Mouse (Mus musculus): ENCODE results near the gene Cbx4. TPM values are rescaled to one million over a fixed set of nuclear protein-coding genes. Genes with fewer than 3 reads are reported as not detected.

Cbx4 gene
- polyA plus RNA-seq, 1 experiment from 2014 or later: 13.3 TPM

GRCm38 (mm10) chr11:119059256-119059655 lies 26.8 kb downstream of the Cbx4 start:
- no peak overlapping the region for H3K4me3 ChIP-seq
- H3K4me1 ChIP-seq: peaks cover 48% of the 10 kb centered on the region
- 0 out of 2 replicates have a peak overlapping the region, but pooled peaks have one; percentile 11 for H3K9ac ChIP-seq
- 14% methylated on average over 3 of the region's 3 CpGs for WGBS
- peaks cover 72% of the 10 kb centered on the region for H3K27me3 ChIP-seq
- H3K9me3 ChIP-seq: no peaks in the 10 kb centered on the region
- ATAC-seq (ENCODE audit: borderline replicate concordance, extremely low read depth, low FRiP score, low TSS enrichment): no peak
- peak overlapping the region; percentile 99 for H3K4me2 ChIP-seq
- no peak overlapping the region for H3K27ac ChIP-seq
- no peaks in the 10 kb centered on the region for H3K36me3 ChIP-seq

- peak; percentile 46 for ATAC-seq (ENCODE audit: borderline replicate concordance, extremely low read depth, low FRiP score, low TSS enrichment)
These were observed 27.7 kb downstream of the Cbx4 start for GRCm38 (mm10) chr11:119058041-119058995.

DNA sequence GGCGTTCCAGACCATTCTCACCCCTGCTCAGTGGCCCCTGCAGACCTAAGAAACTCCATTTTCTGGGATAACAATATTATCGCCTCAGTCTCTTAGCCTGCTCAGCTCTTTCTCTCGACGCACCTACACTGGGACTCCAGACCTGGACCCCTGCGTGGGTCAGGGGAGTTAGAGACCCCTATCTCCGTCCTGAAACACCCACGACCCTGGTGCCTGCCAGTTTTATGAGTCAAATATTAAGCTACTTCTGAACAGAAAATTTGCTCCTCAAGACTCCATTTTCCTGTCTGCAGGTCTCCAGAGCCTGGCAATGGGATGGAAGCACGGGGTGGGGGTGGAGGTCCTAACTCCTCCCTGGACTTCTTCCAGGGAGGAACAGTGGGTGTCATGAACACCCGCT lies 28.7 kb downstream of the Cbx4 start:
- H3K36me3 ChIP-seq: no peaks in the 10 kb centered on the region
- H3K9ac ChIP-seq: peak overlapping the region; percentile 64; the same call in 1 of the 2 replicates
- peak overlapping the region; percentile 99 for H3K4me2 ChIP-seq
- H3K4me1 ChIP-seq: peaks cover 66% of the 10 kb centered on the region
- WGBS: 4% methylated on average over 9 of the region's 9 CpGs
- H3K27me3 ChIP-seq: peaks cover 89% of the 10 kb centered on the region
- H3K4me3 ChIP-seq: peak overlapping the region; percentile 57
- H3K27ac ChIP-seq: no peak overlapping the region
- ATAC-seq (ENCODE audit: borderline replicate concordance, extremely low read depth, low FRiP score, low TSS enrichment): no peak
- no peaks in the 10 kb centered on the region for H3K9me3 ChIP-seq

More at GRCm38 (mm10) chr11:119058041-119058995, 27.7 kb downstream of the Cbx4 start:
- Histone ChIP-seq H3K27me3 (peaks cover 80% of the 10 kb centered on the region), H3K9me3 (no peaks in the 10 kb centered on the region), H3K9ac (peak overlapping the region; percentile 16; the same call in 1 of the 2 replicates), H3K27ac (peak overlapping the region; percentile 78), H3K4me2 (peak overlapping the region; percentile 99), H3K4me3 (peak overlapping the region; percentile 27), H3K4me1 (peaks cover 57% of the 10 kb centered on the region), H3K36me3 (no peaks in the 10 kb centered on the region)
- 2% methylated on average over 58 of the region's 58 CpGs for WGBS

DNA sequence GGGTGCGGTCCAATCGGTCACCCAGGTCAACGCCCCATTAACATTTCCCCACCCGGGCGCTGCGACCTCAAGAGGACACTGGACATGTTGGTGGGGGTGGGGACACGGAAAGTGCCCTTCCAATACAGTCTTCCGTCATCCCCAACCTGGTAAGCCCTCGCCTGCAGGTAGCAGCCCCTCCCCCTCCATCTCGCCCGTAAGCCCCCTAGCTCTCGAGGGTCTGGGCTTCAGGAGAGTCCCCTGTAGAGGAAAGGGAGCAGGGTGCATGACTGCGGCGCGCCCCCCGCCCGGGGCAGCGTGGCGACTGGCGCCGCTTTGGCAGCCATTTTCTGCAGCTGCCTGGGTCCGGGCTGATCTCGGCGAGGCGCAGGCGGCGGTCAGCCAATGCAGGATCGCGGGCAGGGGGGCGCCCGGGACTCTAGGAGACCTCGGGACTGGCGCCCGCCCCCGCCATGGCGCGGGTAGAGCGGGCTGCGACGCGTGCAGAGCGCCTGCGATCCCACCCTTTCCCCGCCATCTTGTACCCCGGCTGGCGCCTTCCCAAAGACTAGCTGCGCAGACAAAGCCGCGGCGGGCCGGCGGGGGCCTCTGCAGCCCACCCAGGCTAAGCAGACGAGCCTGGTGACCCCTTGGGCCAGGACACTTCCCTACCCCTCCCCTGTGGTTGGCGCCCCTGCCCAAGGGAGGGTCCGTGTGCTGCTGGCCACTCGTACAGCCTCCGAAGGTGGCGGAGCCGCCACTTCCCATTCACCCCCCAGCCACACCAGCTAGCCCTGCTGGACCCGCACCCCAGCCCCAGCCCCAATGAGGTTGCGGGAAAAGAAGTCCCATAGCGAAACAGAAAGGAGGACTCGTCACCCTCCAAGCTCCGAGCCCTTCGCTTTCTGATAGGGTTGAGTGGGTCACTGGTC lies 29.5 kb downstream of the Cbx4 start:
- H3K4me3 ChIP-seq: peak overlapping the region; percentile 57
- ATAC-seq (ENCODE audit: borderline replicate concordance, extremely low read depth, low FRiP score, low TSS enrichment): no peak
- peak overlapping the region; percentile 64 for H3K9ac ChIP-seq
- H3K4me2 ChIP-seq: peak overlapping the region; percentile 99
- under 1% methylated on average over 65 of the region's 65 CpGs for WGBS
- no peaks in the 10 kb centered on the region for H3K36me3 ChIP-seq
- H3K4me1 ChIP-seq: peaks cover 70% of the 10 kb centered on the region
- peaks cover 91% of the 10 kb centered on the region for H3K27me3 ChIP-seq
- no peaks in the 10 kb centered on the region for H3K9me3 ChIP-seq
- peak overlapping the region; percentile 49 for H3K27ac ChIP-seq

DNA sequence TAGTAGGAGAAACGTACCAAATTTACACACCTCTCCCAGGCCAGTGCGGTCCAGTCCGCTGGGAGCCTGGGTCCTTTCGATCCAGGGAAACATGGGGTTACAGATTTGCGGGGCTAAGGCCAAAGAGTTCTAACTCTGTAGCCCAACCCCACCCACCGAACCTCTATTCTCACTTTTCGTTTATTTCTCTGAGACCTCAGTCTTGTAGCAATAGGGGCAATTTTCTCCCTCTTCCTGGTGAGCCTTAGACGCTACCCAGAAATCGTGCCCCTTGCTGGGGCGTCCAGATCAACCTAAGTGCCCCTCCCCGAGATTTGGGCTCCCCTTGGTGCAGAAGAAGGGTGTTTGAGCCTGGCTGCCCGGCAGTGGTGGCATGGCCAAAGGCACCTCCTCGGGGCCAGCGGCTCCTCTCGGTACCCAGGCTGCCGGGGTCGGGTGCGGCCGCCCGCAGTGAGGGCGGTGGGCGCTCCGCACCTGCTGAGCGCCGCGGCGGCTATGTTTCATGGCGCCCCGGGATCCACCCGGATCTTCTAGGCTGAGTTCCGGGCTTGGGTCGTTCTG lies 30.4 kb downstream of the Cbx4 start:
- peaks cover 70% of the 10 kb centered on the region for H3K4me1 ChIP-seq
- H3K4me3 ChIP-seq: peak overlapping the region; percentile 57
- peak overlapping the region; percentile 99 for H3K4me2 ChIP-seq
- H3K27ac ChIP-seq: no peak overlapping the region
- H3K9me3 ChIP-seq: no peaks in the 10 kb centered on the region
- no peaks in the 10 kb centered on the region for H3K36me3 ChIP-seq
- H3K27me3 ChIP-seq: peaks cover 91% of the 10 kb centered on the region
- ATAC-seq (ENCODE audit: borderline replicate concordance, extremely low read depth, low FRiP score, low TSS enrichment): no peak
- H3K9ac ChIP-seq: peak overlapping the region; percentile 40
- 2% methylated on average over 32 of the region's 32 CpGs for WGBS

GRCm38 (mm10) chr11:119054351-119055345 lies 31.4 kb downstream of the Cbx4 start:
- 2% methylated on average over 47 of the region's 47 CpGs for WGBS
- Histone ChIP-seq H3K27ac (no peak overlapping the region), H3K27me3 (peaks cover 91% of the 10 kb centered on the region), H3K9ac (0 out of 2 replicates have a peak overlapping the region, but pooled peaks have one; percentile 18), H3K4me2 (peak overlapping the region; percentile 99), H3K4me3 (peak overlapping the region; percentile 41; the same call in 1 of the 2 replicates), H3K4me1 (peaks cover 70% of the 10 kb centered on the region), H3K36me3 (no peaks in the 10 kb centered on the region), H3K9me3 (no peaks in the 10 kb centered on the region)
- no peak for ATAC-seq (ENCODE audit: borderline replicate concordance, extremely low read depth, low FRiP score, low TSS enrichment)

- under 1% methylated on average over 34 of the region's 35 CpGs for WGBS
- ATAC-seq (ENCODE audit: borderline replicate concordance, extremely low read depth, low FRiP score, low TSS enrichment): no peak
- H3K9me3 ChIP-seq: no peaks in the 10 kb centered on the region
- H3K4me3 ChIP-seq: peak overlapping the region; percentile 41
- peaks cover 91% of the 10 kb centered on the region for H3K27me3 ChIP-seq
- H3K4me1 ChIP-seq: peaks cover 64% of the 10 kb centered on the region
- no peaks in the 10 kb centered on the region for H3K36me3 ChIP-seq
- peak overlapping the region; percentile 89 for H3K4me2 ChIP-seq
- H3K27ac ChIP-seq: no peak overlapping the region
- H3K9ac ChIP-seq: 0 out of 2 replicates have a peak overlapping the region, but pooled peaks have one; percentile 18
These were observed 32.2 kb downstream of the Cbx4 start for GRCm38 (mm10) chr11:119053738-119054350.

GRCm38 (mm10) chr11:119053257-119053670 lies 32.8 kb downstream of the Cbx4 start:
- H3K9ac ChIP-seq: peak overlapping the region; percentile 33; the same call in 1 of the 2 replicates
- H3K9me3 ChIP-seq: no peaks in the 10 kb centered on the region
- peaks cover 91% of the 10 kb centered on the region for H3K27me3 ChIP-seq
- no peaks in the 10 kb centered on the region for H3K36me3 ChIP-seq
- peak; percentile 88 for ATAC-seq (ENCODE audit: borderline replicate concordance, extremely low read depth, low FRiP score, low TSS enrichment)
- H3K27ac ChIP-seq: peak overlapping the region; percentile 49
- WGBS: 0% methylated on average over 41 of the region's 42 CpGs
- H3K4me3 ChIP-seq: peak overlapping the region; percentile 41
- H3K4me2 ChIP-seq: peak overlapping the region; percentile 89
- H3K4me1 ChIP-seq: peaks cover 60% of the 10 kb centered on the region

DNA sequence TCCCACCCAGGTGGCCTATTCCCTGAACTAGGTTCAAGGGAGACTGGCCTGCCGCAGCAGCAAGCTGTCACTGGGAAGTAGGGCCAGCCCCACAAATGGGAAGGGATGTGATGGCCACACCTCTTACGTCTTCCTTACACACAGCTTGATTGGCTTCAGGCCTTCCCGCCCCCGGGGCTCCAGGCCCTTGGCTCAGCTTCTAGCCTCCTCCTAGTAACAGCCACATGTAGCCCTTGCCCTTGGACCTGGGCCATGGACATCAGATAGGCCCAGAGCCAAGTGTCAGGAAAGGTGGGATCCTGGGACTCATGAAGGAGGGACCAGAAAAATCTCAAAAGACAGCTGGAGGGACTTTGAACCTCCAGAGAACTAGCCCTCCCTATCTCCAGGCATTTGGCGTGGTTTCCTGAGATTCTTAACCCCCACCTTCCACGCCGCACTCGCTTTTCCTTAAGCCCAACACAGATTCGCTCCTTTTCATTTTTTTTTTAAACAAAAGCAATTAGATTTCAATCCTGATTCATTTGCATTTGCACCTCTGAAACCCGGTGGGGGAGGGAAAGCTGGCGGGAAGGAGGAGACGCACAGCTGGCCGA lies 33.3 kb downstream of the Cbx4 start:
- 2% methylated on average over 13 of the region's 13 CpGs for WGBS
- ATAC-seq (ENCODE audit: borderline replicate concordance, extremely low read depth, low FRiP score, low TSS enrichment): peak; percentile 48; the same call in 1 of the 2 replicates
- peak overlapping the region; percentile 41 for H3K4me3 ChIP-seq
- peak overlapping the region; percentile 33; the same call in 1 of the 2 replicates for H3K9ac ChIP-seq
- peak overlapping the region; percentile 89 for H3K4me2 ChIP-seq
- peaks cover 91% of the 10 kb centered on the region for H3K27me3 ChIP-seq
- no peaks in the 10 kb centered on the region for H3K36me3 ChIP-seq
- peaks cover 60% of the 10 kb centered on the region for H3K4me1 ChIP-seq
- H3K27ac ChIP-seq: peak overlapping the region; percentile 49
- H3K9me3 ChIP-seq: no peaks in the 10 kb centered on the region

Data from lung, embryonic 15.5 days (tissue).